Mouse (Mus musculus) megakaryocyte-erythroid progenitor cell, adult 5-6 weeks (primary cell): ENCODE measurements around the gene Scd4. TPM values are rescaled to one million over a fixed set of nuclear protein-coding genes. Genes with fewer than 3 reads are reported as not detected.

ENCODE experiments used
- ATAC-seq: replicated peaks from 2 replicates; pipeline ENCODE4 v1.8.0; 2016; ENCODE audit warnings: mild to moderate bottlenecking, inconsistent platforms; ENCODE audit not compliant: severe bottlenecking, poor library complexity, low FRiP score, low TSS enrichment
- total RNA-seq, 2 experiments: library from RNA; stranded (forward) in 1 of 2; stranded (reverse) in 1 of 2; fragments of 200-1000, 215-1000 nt in 1 of 2; fragments of >200 nt in 1 of 2; fragmentation: Nextera tagmentation in 1 of 2; gene quantifications; 2 replicates each; pipeline ENCODE4 v1.2.3; 2014 to 2017

Gene Scd4
- total RNA-seq (2014; fragmentation: Nextera tagmentation) (0.69 and 2.1 TPM in 2 replicates), total RNA-seq (2017) (0.38 TPM in 1 of 2 replicates, not detected in the other)

DNA sequence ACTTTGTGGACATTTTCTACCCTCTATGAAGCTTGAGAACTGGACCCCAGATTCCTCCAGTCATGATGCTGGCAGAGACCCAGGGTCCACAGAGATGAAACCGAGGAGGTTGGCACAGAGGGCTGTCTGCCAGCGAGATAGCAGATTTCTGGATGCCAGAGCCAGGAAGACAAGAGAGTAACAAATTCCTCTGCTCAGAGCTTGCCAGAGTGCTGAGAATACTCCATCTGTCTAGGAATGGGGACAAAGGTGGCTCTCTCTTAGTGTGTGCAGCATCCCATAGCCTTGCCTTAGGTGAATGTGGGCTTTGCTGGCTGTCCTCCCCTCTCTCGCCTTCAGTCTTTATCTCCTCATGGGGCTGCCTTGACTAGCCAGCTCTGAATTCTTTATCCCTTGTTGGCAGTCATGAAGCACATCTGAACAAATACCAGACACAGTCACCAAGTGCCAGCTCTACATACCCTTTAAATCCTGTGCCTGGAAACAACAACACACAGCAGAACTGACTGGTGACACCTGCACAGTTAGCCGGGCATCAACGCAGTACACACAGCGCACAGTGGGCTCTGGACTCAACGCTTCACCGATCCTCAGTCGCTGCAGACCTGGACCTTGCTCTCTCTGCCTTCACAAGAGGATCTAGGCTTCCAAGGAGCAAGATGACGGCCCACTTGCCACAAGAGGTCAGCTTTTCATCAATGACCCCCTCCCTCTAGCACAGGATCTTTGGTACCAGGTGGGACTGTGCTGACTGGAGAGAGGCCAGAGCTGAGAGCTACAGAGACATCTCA lies at the start of gene Scd4:
Gene Scd4 (plus strand): TSS at position 260 of the 791 bp plus-strand sequence.
- ATAC-seq, result no peak

- no peak for ATAC-seq
Measured at GRCm38 (mm10) chr19:44283157-44284024, 49.5 kb upstream of the Scd4 start.

DNA sequence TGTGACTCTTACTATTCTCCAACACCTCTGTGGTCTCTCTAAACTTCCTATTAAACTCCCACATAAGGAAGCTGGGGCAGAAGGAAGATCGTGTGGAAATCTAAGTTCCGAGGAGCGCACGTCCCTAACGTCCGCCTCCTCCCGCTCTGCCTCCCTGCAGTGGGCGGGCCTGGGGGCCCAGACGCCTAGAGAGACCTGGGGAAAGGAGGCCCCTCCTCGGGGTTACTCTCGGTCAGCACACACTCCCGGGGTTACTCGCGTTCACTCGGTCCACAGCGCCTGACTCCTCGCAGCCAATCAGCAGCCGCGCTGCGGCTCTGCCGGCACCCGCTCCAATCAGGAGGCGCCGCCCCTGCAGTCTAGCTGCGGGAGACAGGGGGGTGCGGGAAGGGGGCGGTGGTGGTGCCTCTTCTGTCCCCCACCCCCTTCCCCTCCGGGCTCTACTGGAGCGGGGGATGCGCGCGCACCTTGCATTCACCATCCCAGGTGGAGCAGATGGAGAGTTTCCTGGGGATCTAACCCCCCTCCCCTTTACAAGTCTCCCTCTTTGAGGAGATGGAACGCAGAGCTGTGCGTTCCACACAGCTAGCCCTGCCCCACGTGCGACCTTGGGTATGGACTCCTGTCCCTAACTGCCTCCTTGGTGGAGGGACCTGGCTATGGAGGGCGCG lies 48.7 kb upstream of the Scd4 start:
- ATAC-seq, result peak; percentile 97

DNA sequence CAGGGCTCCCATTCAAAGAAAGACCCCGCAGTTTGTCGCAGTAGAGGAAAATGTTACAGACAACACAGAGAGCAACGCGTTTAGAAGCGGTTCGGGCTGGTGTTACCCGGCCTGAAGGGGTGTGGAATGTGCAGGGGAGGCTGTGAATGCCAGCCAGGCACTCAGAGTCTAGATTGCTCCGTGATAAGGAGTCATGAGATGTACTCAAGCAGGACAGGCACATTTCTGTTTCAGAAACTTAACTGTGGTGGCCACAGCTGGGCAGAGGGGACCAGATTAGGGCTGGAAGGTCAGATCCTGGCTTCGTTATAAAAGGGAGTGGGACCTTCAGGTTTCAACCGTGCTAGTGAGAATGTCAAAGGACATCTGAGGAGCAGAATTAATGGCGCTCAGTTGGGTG lies 48.2 kb upstream of the Scd4 start:
- peak; percentile 53 for ATAC-seq

DNA sequence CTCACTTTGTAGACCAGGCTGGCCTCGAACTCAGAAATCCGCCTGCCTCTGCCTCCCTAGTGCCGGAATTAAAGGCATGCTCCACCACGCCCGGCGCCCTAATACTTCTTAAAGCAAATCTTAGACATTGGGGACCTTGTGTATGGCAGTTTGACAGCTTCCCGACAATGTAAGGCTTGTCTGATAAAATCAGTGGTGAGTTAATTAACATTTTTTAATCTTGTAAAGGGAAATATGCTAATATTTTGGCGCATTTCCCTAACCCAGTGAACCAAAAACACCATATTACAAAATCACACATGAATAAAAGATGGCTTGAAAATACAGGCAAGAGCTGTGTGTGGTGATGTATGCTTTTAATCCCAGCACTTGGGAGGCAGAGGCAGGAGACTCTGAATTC lies 47.3 kb upstream of the Scd4 start:
- no peak for ATAC-seq

DNA sequence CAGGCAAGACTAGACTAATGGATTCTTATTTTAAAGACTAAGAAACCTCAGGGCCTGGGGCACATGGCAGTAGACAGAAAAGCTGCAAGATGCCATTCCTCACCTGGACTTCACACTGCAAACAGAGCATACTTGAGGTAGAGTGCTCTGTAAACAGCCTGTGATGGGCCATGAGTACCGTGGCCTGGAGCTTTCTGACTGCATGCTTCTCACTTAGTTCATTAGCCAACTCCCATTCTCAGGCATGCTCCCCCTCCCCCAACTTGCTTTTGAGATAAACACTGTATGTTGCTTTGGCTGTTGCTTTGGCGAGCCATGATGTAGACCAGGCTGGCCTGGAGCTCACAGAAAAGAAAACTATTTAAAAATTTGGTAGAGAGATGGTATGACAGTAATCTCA lies 46.8 kb upstream of the Scd4 start:
- no peak for ATAC-seq

DNA sequence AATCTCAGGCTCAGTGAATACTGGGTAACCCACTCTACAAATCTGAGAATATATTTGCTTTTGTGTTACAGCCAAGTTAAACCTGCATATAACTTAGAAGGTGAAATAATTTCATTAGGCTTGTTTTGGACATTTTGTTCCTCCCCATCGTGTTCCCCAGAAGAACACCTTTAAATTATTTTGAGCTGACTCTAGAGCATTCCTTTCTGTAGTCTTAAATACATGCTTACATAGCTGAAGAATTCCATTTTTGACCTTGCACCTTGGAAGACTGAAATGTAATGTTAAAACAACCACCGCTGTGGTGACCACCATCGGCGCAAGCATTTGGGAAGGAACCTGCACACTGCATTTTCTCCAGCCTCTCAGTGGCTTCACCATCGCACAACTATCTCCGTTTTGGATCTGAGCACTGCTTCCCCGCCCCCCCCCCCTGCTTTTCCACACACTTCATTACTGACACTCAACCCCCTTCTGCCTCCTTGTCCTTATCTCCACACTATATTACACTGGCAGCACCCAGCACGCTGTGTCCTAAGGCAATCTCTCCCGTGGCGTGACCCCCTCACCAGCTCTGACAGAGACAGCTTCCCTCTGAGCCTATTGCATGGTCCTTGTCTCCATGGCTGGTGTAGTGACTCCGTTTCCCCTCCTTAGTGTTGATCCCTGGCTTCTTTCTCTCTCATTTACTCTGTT lies 45.3 kb upstream of the Scd4 start:
- ATAC-seq, result no peak

GRCm38 (mm10) chr19:44292083-44292482 lies 40.8 kb upstream of the Scd4 start:
- no peak for ATAC-seq

- ATAC-seq, result no peak
Measured at GRCm38 (mm10) chr19:44292483-44292882, 40.4 kb upstream of the Scd4 start.

DNA sequence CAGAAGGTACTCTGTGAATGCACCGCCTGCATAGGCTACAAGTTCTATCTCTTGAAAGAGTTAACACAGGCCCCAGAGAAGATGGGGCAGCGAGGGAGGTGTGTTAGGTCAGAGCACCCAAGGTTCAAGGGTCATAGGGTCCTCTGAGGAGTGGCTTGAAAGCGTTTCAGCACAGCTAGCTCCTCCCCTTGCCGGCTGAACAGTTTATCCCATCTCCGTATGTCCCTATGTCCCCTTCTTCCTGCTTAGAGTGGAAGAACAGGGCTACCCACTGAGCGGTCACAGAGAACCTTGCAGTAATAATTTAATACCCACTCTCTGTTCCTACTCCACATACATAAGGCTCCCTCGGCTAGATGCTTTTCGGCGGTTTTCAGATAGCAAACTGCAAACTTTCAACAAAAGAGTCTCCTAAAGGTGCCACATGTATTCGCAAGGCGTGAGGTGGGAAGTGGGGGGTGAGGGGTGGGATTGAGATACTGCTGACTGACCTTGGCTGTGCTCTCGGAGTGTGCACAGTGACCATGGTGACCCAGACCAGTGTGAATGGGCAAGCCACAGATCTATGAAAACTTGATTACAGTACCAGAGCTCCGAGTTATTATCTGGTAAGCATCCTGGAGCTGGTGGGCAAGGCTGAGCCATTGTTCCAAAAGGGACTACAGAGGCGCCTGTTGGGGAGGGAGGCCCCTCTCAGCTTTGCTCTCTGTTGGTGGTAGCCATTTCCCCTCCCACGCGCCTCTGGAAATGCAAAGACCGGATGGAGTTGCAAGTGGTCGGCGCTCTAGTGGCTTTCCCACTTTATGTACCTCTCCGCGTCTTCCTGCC lies 39.7 kb upstream of the Scd4 start, which contains the start of gene Scd2:
Gene Scd2 (plus strand): TSS at position 734 of the 828 bp plus-strand sequence.
- ATAC-seq, result peak; percentile 9; the same call in 1 of the 2 replicates

DNA sequence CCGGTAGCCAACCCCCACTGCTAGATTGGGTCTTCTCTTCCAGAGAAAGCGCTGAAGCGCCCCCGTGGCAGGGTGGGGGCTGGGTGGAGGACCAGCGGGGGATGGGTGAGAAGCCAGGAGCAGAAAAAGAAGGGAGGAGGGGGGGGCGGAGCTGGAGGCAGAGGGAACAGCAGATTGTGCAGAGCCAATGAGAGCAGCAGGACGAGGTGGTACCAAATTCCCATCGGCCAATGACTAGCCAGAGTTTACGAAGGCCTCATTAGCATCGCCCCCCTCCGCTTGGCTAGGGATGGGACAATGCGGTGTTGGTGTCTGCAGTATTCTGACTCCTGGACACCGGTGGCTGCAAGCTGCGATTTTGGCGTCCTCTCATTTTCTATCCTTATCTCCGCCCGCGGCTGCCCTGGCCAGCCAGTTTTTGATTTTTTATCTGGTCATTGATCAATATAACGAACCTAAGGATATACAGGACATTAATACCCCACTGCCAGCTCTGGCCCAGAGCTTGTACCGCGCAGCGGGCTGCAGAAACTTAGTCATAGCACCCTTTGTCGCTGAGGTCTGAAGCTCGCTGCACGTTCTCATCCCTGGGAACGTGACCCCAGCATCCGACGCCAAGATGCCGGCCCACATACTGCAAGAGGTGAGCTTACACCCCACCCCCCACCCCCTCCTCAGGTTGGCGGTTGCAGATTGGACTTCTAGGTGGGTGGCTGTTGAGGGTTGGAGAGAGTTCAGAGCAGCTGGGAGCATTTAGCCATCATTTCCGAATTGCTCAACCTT lies 38.9 kb upstream of the Scd4 start:
- ATAC-seq, result peak; percentile 86

DNA sequence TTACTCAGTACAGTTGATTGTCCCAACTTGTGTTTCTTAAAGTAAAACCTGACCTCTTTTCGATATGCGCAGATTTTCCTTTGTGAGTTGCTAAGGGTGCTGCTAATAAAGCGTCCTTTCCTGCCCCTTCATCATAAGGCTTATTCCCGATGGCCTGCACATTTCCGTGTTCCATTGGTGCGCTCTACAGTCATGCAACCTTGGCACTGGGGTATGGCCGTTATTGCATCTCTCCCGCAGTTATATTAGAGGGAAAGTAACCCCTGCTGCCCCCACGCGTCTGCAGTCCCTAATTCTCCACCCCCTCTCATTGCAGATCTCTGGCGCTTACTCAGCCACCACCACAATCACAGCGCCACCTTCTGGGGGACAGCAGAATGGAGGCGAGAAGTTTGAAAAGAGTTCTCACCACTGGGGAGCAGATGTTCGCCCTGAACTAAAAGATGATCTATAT lies 38.3 kb upstream of the Scd4 start:
- peak; percentile 52 for ATAC-seq

GRCm38 (mm10) chr19:44295251-44295650 lies 37.6 kb upstream of the Scd4 start:
- ATAC-seq, result no peak

DNA sequence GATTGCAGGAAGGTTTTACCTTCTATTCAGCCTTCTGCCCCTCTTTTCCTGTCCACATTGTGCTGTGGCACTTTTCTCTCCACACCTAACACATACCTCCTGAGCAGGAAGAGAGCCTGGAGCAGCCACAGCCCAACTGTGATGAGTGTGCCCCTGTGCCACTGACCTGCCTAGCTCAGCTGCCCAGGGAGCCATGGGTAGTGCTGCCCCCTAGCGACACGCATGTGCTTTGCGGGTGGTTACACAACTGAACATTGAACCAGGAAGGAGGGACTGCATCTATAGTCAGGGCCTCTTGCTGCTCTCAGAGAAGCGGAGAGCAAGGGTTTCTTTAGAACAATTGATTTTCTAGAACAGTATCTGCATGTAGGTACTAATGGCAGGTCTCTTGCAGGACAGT lies 37.2 kb upstream of the Scd4 start:
- ATAC-seq, result peak; percentile 50

GRCm38 (mm10) chr19:44296186-44296585 lies 36.7 kb upstream of the Scd4 start:
- ATAC-seq, result no peak

- no peak for ATAC-seq
Measured at GRCm38 (mm10) chr19:44297068-44297760, 35.7 kb upstream of the Scd4 start.

DNA sequence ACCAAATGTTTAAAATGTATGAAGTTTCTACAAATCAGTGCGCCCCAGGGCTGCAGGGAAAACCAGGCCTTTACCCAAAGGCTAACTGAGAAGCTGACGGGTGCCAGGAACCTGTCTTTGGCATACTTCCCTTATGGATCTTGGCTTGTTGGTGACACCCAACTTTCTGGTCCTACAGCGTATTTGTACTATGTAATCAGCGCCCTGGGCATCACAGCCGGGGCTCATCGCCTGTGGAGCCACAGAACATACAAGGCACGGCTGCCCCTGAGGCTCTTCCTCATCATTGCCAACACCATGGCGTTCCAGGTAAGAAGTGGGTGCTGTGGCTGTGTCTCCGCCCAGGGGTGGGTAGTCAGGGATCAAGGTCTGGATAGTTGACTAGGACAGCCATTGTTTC lies 35.0 kb upstream of the Scd4 start:
- no peak for ATAC-seq
